Mouse (Mus musculus) testis, postnatal 10 days (tissue): ENCODE data around the gene Pcsk6.

Experiments used
- DNase-seq: peaks from one replicate; pipeline ENCODE4 v3.0.0; 2021; ENCODE audit warnings: low spot score

Pcsk6 gene

GRCm38 (mm10) chr7:66003447-66003846, 141.9 kb downstream of the Pcsk6 start:
- no peak for DNase-seq

DNA sequence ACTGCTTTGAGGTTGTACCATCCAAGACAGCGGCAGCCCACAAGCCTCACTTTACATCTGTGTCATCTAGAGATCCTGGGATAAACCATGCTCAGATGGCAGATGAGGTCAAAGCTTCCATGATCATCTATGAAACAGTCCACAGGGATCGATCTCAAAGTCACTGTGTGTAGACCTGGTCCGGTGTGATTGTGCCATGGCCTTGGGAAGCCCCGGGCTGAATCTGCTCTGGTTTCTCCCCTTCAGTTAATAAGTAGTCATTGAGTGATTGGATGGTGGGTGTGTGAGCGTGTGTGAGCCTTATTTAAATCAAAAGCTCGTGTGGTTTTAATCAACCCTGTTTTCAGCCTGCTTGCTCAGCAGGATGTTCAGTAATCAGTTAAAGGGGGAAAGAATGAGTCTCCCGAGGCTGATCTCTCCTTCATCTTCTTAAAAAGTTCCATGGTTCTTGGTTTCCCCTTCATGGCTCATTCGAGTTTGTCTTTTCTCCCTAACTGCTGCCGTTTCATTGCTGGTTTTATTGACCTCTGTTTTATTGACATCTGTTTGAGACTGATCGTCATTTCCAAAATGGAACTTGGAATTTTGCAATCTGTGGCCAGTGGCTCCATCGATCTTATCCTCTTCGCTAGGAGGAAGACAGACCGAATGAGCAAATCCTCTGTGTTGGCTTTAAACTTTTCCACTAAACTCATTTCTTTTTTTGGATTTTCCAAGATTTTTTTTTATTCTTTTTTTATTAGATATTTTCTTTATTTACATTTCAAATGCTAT, 142.5 kb downstream of the Pcsk6 start:
- no peak for DNase-seq

GRCm38 (mm10) chr7:66005066-66005465, 143.5 kb downstream of the Pcsk6 start:
- no peak for DNase-seq

GRCm38 (mm10) chr7:66008161-66008891, 146.8 kb downstream of the Pcsk6 start:
- no peak for DNase-seq

GRCm38 (mm10) chr7:66008892-66009273, 147.3 kb downstream of the Pcsk6 start:
- no peak for DNase-seq

GRCm38 (mm10) chr7:66010518-66010917, 149.0 kb downstream of the Pcsk6 start:
- DNase-seq: no peak

DNA sequence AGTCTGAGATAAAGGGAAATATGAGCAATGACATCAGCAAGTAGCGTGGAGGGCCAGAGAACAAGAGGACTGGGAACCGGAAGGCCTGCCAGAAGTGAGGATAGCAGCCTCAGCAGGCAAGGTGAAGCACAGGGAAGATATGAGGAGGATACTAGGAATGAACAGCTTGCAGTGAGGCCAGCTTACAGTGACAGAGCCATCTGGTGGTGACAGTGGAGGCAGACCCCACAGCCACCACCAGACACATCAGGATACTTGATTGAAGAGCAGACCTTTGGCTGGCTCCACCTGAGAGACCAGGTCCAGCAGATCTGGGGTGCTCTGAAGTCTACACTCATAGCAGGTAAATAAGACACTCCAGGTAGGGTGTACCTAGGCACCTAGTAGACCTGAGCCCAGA, 166.2 kb downstream of the Pcsk6 start:
- DNase-seq: no peak

DNA sequence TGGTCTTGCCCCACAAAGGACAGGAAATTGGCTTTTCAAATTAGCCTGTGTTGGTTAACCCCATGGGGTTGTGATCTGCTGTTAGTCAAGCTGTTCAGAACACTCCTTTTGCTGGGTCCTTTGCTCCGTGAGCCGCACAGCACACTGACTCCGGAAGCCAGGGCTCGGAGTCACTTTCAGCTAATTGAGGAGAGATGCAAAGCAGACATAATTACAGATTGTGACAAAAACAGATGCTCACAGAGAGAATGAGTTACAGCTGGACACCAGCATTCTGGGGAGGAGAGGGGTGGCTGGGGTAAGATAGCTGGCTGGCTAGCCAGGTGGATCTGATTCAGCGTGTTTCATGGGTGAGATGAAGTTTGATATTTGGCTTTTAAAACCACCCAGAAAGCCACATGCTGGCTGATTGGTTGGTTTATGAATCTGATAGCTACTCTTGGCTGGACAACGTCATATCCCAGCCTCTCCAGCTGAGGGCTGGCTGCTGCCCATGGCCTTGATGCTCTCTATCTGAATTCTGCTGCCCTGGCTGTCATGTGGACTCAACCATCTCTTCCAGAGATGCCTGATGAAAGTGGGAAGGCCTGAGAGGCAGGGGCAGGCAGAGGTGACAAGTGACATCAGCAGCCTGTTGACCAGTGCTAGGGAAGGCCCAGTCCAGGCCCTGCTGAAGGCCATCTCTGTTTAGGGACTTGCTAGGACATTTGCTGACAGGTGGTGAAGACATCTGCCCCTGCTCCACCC, 167.4 kb downstream of the Pcsk6 start:
- no peak for DNase-seq

DNA sequence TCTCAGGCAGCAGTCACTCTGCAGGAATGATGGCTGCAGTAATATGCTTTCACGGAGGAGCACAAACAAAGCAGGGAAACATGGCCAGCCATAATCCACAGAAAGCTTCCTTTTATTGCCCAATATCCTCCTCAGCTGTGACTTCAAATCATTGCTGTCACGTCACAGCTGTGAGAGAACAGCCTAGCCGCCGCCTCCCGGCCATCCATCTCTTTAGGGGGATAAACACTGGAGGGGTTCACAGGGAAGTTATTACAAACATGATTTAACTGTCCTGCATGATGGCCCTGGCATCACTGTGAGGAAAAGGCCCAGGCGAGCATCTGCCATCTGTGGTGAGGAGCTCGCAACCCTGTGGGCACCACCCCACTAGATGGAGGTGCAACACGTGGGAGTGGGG, 175.3 kb downstream of the Pcsk6 start:
- DNase-seq: no peak

GRCm38 (mm10) chr7:66038261-66038660, 176.7 kb downstream of the Pcsk6 start:
- no peak for DNase-seq

- DNase-seq: no peak
These were observed 177.2 kb downstream of the Pcsk6 start for GRCm38 (mm10) chr7:66038730-66039129.

- no peak for DNase-seq
These were observed 178.7 kb downstream of the Pcsk6 start for GRCm38 (mm10) chr7:66040026-66040814.

GRCm38 (mm10) chr7:66043552-66044459, 182.3 kb downstream of the Pcsk6 start, which contains the start of gene Gm45213:
Gm45213 (plus strand) TSS chr7:66043602.
- no peak for DNase-seq

- DNase-seq: no peak
These were observed 183.1 kb downstream of the Pcsk6 start for GRCm38 (mm10) chr7:66044617-66045016.

- DNase-seq: no peak
These were observed 185.7 kb downstream of the Pcsk6 start for GRCm38 (mm10) chr7:66046921-66047918.

- DNase-seq: no peak
These were observed 186.4 kb downstream of the Pcsk6 start for GRCm38 (mm10) chr7:66047975-66048374.

DNA sequence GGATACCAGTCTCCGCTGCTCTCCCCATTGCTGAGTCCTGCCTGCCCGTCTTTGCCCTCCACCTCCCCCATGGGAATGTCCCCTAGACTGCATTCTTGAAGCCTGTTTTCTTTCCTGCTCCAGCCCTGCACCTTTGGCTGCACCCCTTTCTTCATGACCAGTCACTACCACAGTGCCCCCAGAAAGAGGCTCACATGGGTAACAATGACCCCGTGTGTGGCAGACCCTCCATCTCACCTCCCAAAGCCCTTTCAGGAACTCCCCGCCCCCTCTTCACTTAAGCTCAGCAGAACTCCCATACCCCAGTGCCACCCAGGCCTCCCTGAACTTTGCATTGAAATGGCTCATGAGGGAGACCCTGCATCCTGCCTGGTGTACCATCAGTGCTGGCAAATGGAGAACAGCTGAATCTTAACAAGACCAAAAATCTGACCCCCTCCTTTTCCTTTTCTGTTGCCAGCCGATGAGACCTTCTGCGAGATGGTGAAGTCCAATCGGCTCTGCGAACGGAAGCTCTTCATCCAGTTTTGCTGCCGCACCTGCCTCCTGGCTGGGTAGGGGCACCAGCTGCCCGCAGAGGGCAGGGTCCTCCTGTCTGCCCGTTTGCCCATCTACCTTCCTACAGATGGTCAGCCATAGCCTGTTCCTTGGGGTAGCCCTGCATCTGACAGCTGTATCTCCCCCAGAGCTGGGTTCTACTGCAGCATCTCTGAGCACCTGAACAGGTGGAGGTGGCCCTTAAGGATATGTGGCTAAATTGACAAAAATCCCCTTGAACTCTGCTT, 187.1 kb downstream of the Pcsk6 start:
- DNase-seq: no peak

DNA sequence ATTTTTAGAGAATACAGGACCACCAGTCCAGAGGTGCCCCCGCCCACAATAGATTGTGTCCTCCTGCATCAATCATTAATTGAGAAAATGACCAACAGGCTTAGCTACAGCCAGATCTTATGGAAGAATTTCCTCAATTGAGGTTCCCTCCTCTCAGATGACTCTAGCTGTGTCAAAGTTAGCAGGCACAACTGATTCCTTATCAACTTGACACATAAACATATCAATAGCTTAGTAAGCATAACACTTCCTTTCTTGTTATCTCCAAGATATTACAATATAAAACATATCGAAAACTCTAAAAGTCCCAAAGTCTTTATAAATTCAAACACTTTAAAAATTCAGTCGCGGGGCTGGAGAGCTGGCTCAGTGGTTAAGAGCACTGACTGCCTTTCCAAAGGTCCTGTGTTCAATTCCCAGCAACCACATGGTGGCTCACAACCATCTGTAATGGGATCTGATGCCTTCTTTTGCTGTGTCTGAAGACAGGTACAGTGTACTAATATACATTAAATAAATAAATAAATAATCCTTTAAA, 192.5 kb downstream of the Pcsk6 start:
- DNase-seq: no peak
